Mouse (Mus musculus) hindbrain, postnatal 0 days (tissue): ENCODE results near the gene Knop1. TPM values are rescaled to one million over a fixed set of nuclear protein-coding genes. Genes with fewer than 3 reads are reported as not detected.

Experiments
- ATAC-seq: fragments of 200-750 bp; cut with Nextera tagmentation; 2 replicates; pipeline ENCODE4 v1.8.0; 2017; ENCODE audit warnings: mild to moderate bottlenecking, moderate TSS enrichment, moderate library complexity
- DNase-seq: peaks from one replicate; pipeline ENCODE4 v3.0.0-alpha.2; 2015; ENCODE audit warnings: low spot score
- H3K27ac ChIP-seq: fragments of 300-500 bp; sonication (generic); 2 replicates; pipeline ENCODE4 v1.5.1; 2014; ENCODE audit warnings: mild to moderate bottlenecking
- H3K27me3 ChIP-seq: fragments of 300-500 bp; sonication (generic); 2 replicates; pipeline ENCODE4 v1.6.1; 2014; ENCODE audit warnings: low read length, mixed read lengths; ENCODE audit not compliant: insufficient read depth
- H3K36me3 ChIP-seq: fragments of 300-500 bp; sonication (generic); 2 replicates; pipeline ENCODE4 v1.6.1; 2014; ENCODE audit warnings: low read length, mixed read lengths; ENCODE audit not compliant: insufficient read depth
- H3K4me1 ChIP-seq: fragments of 300-500 bp; sonication (generic); 2 replicates; pipeline ENCODE4 v1.6.1; 2014; ENCODE audit warnings: antibody characterized with exemption, low read length, mixed read lengths; ENCODE audit not compliant: insufficient read depth
- H3K4me2 ChIP-seq: fragments of 300-500 bp; sonication (generic); 2 replicates; pipeline ENCODE4 v1.6.1; 2014; ENCODE audit warnings: low read depth, mild to moderate bottlenecking, low read length, moderate library complexity, mixed read lengths
- H3K4me3 ChIP-seq: fragments of 300-500 bp; sonication (generic); 2 replicates; pipeline ENCODE4 v1.5.1; 2014; ENCODE audit warnings: low read length
- H3K9ac ChIP-seq: fragments of 300-500 bp; sonication (generic); replicated peaks from 2 replicates; pipeline ENCODE4 v1.6.1; 2014; ENCODE audit warnings: mild to moderate bottlenecking, low read length, moderate library complexity, mixed read lengths
- H3K9me3 ChIP-seq: fragments of 300-500 bp; sonication (generic); 2 replicates; pipeline ENCODE4 v1.6.1; 2016; ENCODE audit warnings: low read length, mixed read lengths
- CTCF ChIP-seq: IDR thresholded peaks from 2 replicates; pipeline ENCODE4 v1.5.1; 2016; ENCODE audit warnings: antibody characterized with exemption, control low read depth, low read depth
- WGBS: fragments of 180-500 bp; shearing (Covaris S2); extraction: QIAGEN DNeasy Blood & Tissue Kit; methylation state at CpG from one replicate; pipeline ENCODE4 v1.1.7; 2014; 5-methylcytosine and 5-hydroxymethylcytosine counted together
- polyA plus RNA-seq: library from polyadenylated mRNA; unstranded; fragments of >200 nt; fragmentation: Nextera tagmentation; extraction: Ambion mirVana; gene quantifications from 2 replicates; pipeline ENCODE4 v1.2.1, GENCODE M21; 2015
- total RNA-seq: library from RNA; depleted of rRNA; stranded (reverse); fragments of >200 nt; gene quantifications from 2 replicates; pipeline ENCODE4 v1.2.3, GENCODE M21; 2014

Gene Knop1
- total and polyA plus RNA-seq, 2 experiments from 2014 or later = 30.8 to 75.6 TPM

DNA sequence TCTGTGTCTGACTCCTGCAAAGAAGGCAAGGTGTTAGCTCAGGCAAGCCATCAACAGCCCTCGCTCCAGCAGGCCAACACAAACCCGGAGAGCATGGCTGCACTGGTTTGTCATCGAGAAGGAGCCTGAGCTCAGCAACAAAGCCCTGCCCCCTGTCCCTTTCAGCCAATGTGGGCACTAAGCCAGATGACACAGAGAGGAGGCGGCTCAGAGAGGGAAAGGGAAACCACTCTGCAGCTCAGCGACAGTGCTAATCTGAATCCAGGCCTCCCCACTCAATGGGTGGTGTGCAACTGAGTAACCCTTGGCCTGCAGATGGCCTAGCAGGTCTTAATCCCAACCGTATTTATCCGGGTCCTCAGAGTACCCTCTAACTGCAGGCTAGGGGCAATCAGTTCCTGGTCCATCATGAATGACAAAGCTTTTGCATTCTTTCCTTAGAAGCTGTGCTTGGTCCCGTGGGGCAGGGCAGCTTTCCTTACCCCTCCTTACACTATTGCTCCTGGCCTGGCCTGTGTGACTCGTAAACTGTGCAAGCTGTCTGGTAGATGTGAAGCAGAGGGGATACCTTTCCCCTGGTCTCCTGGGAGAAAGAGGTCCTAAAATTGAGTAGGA is 5.3 kb downstream of the Knop1 start:
- no peak overlapping the region for H3K4me3 ChIP-seq
- 65% methylated on average over 9 of the region's 9 CpGs for WGBS
- no peak overlapping the region for H3K4me2 ChIP-seq
- peak; percentile 23 for DNase-seq
- no peaks in the 10 kb centered on the region for H3K27me3 ChIP-seq
- H3K4me1 ChIP-seq = peaks cover 8% of the 10 kb centered on the region; the same call in 1 of the 2 replicates
- no peaks in the 10 kb centered on the region for H3K9me3 ChIP-seq
- no peak for ATAC-seq
- H3K27ac ChIP-seq = no peak overlapping the region
- peaks cover 48% of the 10 kb centered on the region for H3K36me3 ChIP-seq
- no peak overlapping the region for H3K9ac ChIP-seq
- no peak for TF ChIP-seq CTCF

DNA sequence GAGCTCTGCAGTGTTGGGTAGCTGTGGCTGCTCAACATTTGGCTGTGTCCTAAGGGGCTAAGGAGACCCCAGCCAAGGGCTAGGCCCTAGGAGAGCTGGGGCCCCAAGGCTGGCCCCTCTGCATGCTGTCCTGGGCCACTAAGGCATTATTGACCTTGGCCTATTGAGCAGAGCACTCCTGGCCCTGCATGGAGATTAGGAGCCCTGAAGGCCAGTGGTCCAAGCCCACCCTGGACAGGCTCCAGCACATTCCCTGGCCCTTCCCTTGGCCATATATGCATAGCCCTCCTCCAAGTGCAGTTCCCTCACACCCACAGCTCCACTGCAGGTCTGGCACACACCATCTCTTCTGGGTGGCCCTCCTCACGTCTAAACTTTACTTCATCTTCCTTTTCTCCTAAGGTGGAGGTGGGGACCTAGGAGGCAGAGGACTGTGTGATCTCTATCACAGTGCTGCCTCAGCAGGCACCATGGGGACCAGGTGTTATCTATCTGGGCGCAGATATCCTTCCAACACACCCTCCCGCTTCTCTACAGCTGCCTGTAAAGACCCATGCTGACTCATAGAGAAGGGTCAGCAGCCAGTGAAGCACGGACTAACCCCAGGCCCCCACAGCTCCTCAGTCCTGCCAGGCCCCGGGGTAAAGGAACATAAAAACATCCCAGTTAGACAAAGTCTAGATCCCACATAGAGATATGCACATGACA is 6.4 kb downstream of the Knop1 start:
- TF ChIP-seq CTCF = no peak
- Histone ChIP-seq H3K4me2 (no peak overlapping the region), H3K27ac (no peak overlapping the region), H3K27me3 (no peaks in the 10 kb centered on the region), H3K4me1 (peaks cover 6% of the 10 kb centered on the region; the same call in 1 of the 2 replicates), H3K4me3 (no peak overlapping the region), H3K36me3 (peaks cover 59% of the 10 kb centered on the region), H3K9me3 (no peaks in the 10 kb centered on the region), H3K9ac (no peak overlapping the region)
- DNase-seq (no peak), ATAC-seq (no peak)
- 85% methylated on average over 5 of the region's 5 CpGs for WGBS

DNA sequence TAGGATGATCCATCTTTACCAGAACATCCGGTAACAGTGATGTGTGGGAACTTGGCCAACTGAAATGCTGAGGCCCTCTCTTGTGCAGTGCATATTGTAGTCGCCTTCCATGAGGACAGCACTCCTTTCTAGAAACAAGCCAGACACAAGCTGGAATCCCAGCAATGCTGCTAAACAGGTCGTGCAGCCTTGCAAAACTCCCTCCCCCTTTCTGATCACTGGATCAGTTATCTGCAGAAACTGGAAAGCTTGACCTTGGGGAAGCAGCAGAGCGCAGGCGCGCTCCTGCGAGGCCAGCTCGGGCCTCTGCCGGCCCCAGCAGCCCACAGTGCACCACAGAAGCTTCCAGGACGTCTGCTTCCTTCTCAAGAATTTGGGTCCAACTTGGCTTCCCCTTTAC is 7.3 kb downstream of the Knop1 start:
- no peak for TF ChIP-seq CTCF
- no peaks in the 10 kb centered on the region for H3K27me3 ChIP-seq
- H3K36me3 ChIP-seq = peaks cover 67% of the 10 kb centered on the region
- H3K4me3 ChIP-seq = no peak overlapping the region
- no peak overlapping the region for H3K27ac ChIP-seq
- ATAC-seq (no peak), DNase-seq (no peak)
- H3K9me3 ChIP-seq = no peaks in the 10 kb centered on the region
- 92% methylated on average over 10 of the region's 10 CpGs for WGBS
- no peaks in the 10 kb centered on the region for H3K4me1 ChIP-seq
- H3K4me2 ChIP-seq = no peak overlapping the region
- H3K9ac ChIP-seq = no peak overlapping the region

DNA sequence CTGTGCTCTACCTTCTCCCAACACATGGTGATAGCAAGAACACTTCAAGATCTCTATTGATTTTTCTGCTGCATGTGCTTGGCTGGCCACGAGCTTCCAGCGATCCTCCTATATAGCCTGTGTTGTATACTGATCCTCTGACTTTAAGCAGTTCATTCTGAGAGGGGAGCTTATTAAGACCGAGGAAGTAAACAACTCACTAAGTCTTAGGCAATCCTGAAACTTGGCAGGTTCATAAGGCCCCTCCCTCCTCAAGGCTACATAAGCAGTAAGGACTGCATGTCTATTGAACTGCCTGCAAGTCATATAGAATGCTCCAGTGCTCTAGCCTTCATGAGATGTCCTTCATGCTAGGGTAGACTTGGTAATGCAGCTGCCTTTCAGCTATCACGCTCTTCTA is 9.7 kb downstream of the Knop1 start:
- H3K4me1 ChIP-seq = 0 out of 2 replicates have a peak, but pooled peaks cover 3% of the 10 kb centered on the region
- H3K27ac ChIP-seq = no peak overlapping the region
- H3K4me3 ChIP-seq = no peak overlapping the region
- DNase-seq (no peak), ATAC-seq (no peak)
- 96% methylated on average over 4 of the region's 4 CpGs for WGBS
- no peak for TF ChIP-seq CTCF
- H3K9me3 ChIP-seq = no peaks in the 10 kb centered on the region
- peaks cover 61% of the 10 kb centered on the region for H3K36me3 ChIP-seq
- H3K4me2 ChIP-seq = no peak overlapping the region
- H3K9ac ChIP-seq = no peak overlapping the region
- H3K27me3 ChIP-seq = no peaks in the 10 kb centered on the region

DNA sequence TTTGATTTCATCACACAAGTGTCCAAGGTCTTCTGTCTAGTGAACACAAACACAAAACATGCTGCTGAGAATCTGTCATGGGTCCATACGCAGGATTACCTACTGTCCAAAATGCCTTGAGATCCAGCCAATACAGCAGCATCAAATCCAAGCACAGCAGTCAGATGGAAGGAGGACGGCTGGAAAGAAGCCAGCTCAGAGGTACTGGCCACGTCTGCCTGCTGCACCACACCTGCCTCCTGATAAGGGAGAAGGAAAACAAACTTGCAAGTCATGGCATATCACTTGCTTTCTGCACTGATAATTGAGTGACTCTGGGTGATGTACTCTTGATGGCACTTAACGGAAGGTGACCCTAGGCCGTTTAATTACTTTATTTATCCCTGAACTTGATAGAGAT is 10.9 kb downstream of the Knop1 start:
- H3K27me3 ChIP-seq = no peaks in the 10 kb centered on the region
- peaks cover 63% of the 10 kb centered on the region for H3K36me3 ChIP-seq
- H3K4me2 ChIP-seq = no peak overlapping the region
- no peak for DNase-seq
- no peak for TF ChIP-seq CTCF
- no peak overlapping the region for H3K27ac ChIP-seq
- no peaks in the 10 kb centered on the region for H3K9me3 ChIP-seq
- H3K4me1 ChIP-seq = 0 out of 2 replicates have a peak, but pooled peaks cover 3% of the 10 kb centered on the region
- no peak for ATAC-seq
- WGBS = 75% methylated on average over 5 of the region's 5 CpGs
- H3K4me3 ChIP-seq = no peak overlapping the region
- no peak overlapping the region for H3K9ac ChIP-seq

DNA sequence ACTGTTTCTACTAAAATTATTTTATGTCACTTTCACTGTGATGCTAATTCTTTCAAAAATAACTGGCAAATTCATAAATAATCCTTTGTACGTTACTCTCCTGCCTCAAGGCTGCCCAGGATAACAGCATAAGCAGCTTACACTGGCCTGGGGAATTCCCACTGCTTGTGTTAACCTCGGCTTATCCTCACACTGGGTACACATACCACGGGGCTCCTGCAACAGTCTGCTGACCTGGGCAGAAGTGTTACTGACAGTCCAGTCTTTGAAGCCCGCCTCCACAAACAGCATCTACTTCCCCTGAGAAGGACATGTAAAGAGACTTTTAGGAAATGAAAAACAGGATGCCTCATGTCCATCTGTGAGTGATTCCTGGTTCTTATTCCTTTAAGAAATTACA is 13.1 kb downstream of the Knop1 start:
- Histone ChIP-seq H3K27me3 (no peaks in the 10 kb centered on the region), H3K9me3 (no peaks in the 10 kb centered on the region), H3K27ac (no peak overlapping the region), H3K4me3 (no peak overlapping the region), H3K9ac (no peak overlapping the region), H3K4me1 (0 out of 2 replicates have a peak, but pooled peaks cover 3% of the 10 kb centered on the region), H3K36me3 (peaks cover 61% of the 10 kb centered on the region), H3K4me2 (no peak overlapping the region)
- 71% methylated on average over 4 of the region's 4 CpGs for WGBS
- no peak for ATAC-seq
- no peak for TF ChIP-seq CTCF
- no peak for DNase-seq

DNA sequence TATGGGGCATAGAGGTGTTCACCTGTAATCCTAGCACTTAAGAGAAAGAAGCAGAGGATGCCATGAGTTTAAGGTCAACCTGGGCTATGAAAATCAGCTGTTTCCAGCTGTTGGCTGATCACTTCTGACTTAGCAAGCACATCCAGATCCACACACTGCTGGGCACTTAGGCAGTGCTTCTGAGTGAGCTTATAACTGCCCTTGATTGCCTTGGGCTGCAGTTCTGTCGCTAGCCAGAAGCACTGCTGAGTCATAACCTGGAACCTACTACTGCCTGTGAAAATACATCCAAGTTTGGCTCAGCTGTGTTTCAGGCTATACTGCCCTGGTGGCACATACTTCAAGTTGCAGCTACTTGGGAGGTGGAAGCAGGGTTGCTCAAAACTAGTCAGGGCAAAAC is 14.3 kb downstream of the Knop1 start:
- no peak overlapping the region for H3K27ac ChIP-seq
- peaks cover 61% of the 10 kb centered on the region for H3K36me3 ChIP-seq
- H3K4me2 ChIP-seq = no peak overlapping the region
- no peaks in the 10 kb centered on the region for H3K9me3 ChIP-seq
- no peaks in the 10 kb centered on the region for H3K27me3 ChIP-seq
- H3K4me1 ChIP-seq = 0 out of 2 replicates have a peak, but pooled peaks cover 3% of the 10 kb centered on the region
- H3K9ac ChIP-seq = no peak overlapping the region
- WGBS = 46% methylated on average over 1 of the region's 1 CpGs
- no peak for DNase-seq
- TF ChIP-seq CTCF = 0 out of 2 replicates have a peak, but pooled peaks have one; percentile 18
- no peak overlapping the region for H3K4me3 ChIP-seq
- ATAC-seq = 0 out of 2 replicates have a peak, but pooled peaks have one; percentile 43
